Mouse (Mus musculus): ENCODE results near the gene Pigyl. TPM values are rescaled to one million over a fixed set of nuclear protein-coding genes. Genes with fewer than 3 reads are reported as not detected.

Pigyl gene
- total and polyA plus RNA-seq, 2 experiments from 2014 or later: 7.4 to 61.7 TPM

GRCm38 (mm10) chr9:22117754-22118456 lies 38.7 kb upstream of the Pigyl start:
- WGBS: 41% methylated on average over 10 of the region's 10 CpGs
- DNase-seq (ENCODE audit: low spot score): peak; percentile 37
- Histone ChIP-seq H3K27ac (ENCODE audit: low read depth) (no peak overlapping the region), H3K4me2 (ENCODE audit: low read depth, low read length) (peak overlapping the region; percentile 89; the same call in 1 of the 2 replicates), H3K27me3 (ENCODE audit: control insufficient read depth, insufficient read depth, low read length) (no peaks in the 10 kb centered on the region), H3K9me3 (replicated peaks; ENCODE audit: control insufficient read depth, low read length) (no peaks in the 10 kb centered on the region), H3K9ac (replicated peaks; ENCODE audit: low read depth, low read length) (no peak overlapping the region), H3K36me3 (replicated peaks; ENCODE audit: control insufficient read depth, insufficient read depth, low read length) (peaks cover 9% of the 10 kb centered on the region), H3K4me3 (ENCODE audit: low read depth, low read length) (peak overlapping the region; percentile 87; the same call in 1 of the 2 replicates), H3K4me1 (ENCODE audit: control insufficient read depth, insufficient read depth) (no peaks in the 10 kb centered on the region)
- ATAC-seq (ENCODE audit: insufficient read depth, low read depth): no peak
- TF ChIP-seq CTCF (IDR thresholded peaks at IDR 0.05; ENCODE audit: low read depth) (peak; percentile 64), EP300 (IDR thresholded peaks at IDR 0.05; ENCODE audit: low read depth) (no peak)

GRCm38 (mm10) chr9:22119543-22119942 lies 37.1 kb upstream of the Pigyl start:
- Histone ChIP-seq H3K4me2 (ENCODE audit: low read depth, low read length) (no peak overlapping the region), H3K36me3 (replicated peaks; ENCODE audit: control insufficient read depth, insufficient read depth, low read length) (no peaks in the 10 kb centered on the region), H3K4me3 (ENCODE audit: low read depth, low read length) (no peak overlapping the region), H3K9me3 (replicated peaks; ENCODE audit: control insufficient read depth, low read length) (no peaks in the 10 kb centered on the region), H3K27ac (ENCODE audit: low read depth) (no peak overlapping the region), H3K4me1 (ENCODE audit: control insufficient read depth, insufficient read depth) (no peaks in the 10 kb centered on the region), H3K9ac (replicated peaks; ENCODE audit: low read depth, low read length) (no peak overlapping the region), H3K27me3 (ENCODE audit: control insufficient read depth, insufficient read depth, low read length) (no peaks in the 10 kb centered on the region)
- ATAC-seq (ENCODE audit: insufficient read depth, low read depth) (no peak), DNase-seq (ENCODE audit: low spot score) (no peak)
- 79% methylated on average over 4 of the region's 4 CpGs for WGBS
- no peak for TF ChIP-seq CTCF (IDR thresholded peaks at IDR 0.05; ENCODE audit: low read depth)
- TF ChIP-seq EP300 (IDR thresholded peaks at IDR 0.05; ENCODE audit: low read depth): no peak

GRCm38 (mm10) chr9:22121545-22121944 lies 35.1 kb upstream of the Pigyl start:
- TF ChIP-seq EP300 (IDR thresholded peaks at IDR 0.05; ENCODE audit: low read depth) (no peak), CTCF (IDR thresholded peaks at IDR 0.05; ENCODE audit: low read depth) (no peak)
- no peak overlapping the region for H3K27ac ChIP-seq (ENCODE audit: low read depth)
- no peaks in the 10 kb centered on the region for H3K9me3 ChIP-seq (replicated peaks; ENCODE audit: control insufficient read depth, low read length)
- H3K9ac ChIP-seq (replicated peaks; ENCODE audit: low read depth, low read length): no peak overlapping the region
- H3K4me2 ChIP-seq (ENCODE audit: low read depth, low read length): no peak overlapping the region
- ATAC-seq (ENCODE audit: insufficient read depth, low read depth) (no peak), DNase-seq (ENCODE audit: low spot score) (no peak)
- H3K4me1 ChIP-seq (ENCODE audit: control insufficient read depth, insufficient read depth): no peaks in the 10 kb centered on the region
- H3K27me3 ChIP-seq (ENCODE audit: control insufficient read depth, insufficient read depth, low read length): no peaks in the 10 kb centered on the region
- H3K4me3 ChIP-seq (ENCODE audit: low read depth, low read length): no peak overlapping the region
- H3K36me3 ChIP-seq (replicated peaks; ENCODE audit: control insufficient read depth, insufficient read depth, low read length): no peaks in the 10 kb centered on the region

- no peaks in the 10 kb centered on the region for H3K27me3 ChIP-seq (ENCODE audit: control insufficient read depth, insufficient read depth, low read length)
- no peak overlapping the region for H3K9ac ChIP-seq (replicated peaks; ENCODE audit: low read depth, low read length)
- no peak for ATAC-seq (ENCODE audit: insufficient read depth, low read depth)
- no peak for TF ChIP-seq CTCF (IDR thresholded peaks at IDR 0.05; ENCODE audit: low read depth)
- no peak for TF ChIP-seq EP300 (IDR thresholded peaks at IDR 0.05; ENCODE audit: low read depth)
- no peak for DNase-seq (ENCODE audit: low spot score)
- 70% methylated on average over 3 of the region's 3 CpGs for WGBS
- no peaks in the 10 kb centered on the region for H3K9me3 ChIP-seq (replicated peaks; ENCODE audit: control insufficient read depth, low read length)
- H3K4me3 ChIP-seq (ENCODE audit: low read depth, low read length): no peak overlapping the region
- no peaks in the 10 kb centered on the region for H3K36me3 ChIP-seq (replicated peaks; ENCODE audit: control insufficient read depth, insufficient read depth, low read length)
- no peak overlapping the region for H3K27ac ChIP-seq (ENCODE audit: low read depth)
- no peaks in the 10 kb centered on the region for H3K4me1 ChIP-seq (ENCODE audit: control insufficient read depth, insufficient read depth)
- no peak overlapping the region for H3K4me2 ChIP-seq (ENCODE audit: low read depth, low read length)
Measured at GRCm38 (mm10) chr9:22122005-22122404, 34.6 kb upstream of the Pigyl start.

- no peaks in the 10 kb centered on the region for H3K4me1 ChIP-seq (ENCODE audit: control insufficient read depth, insufficient read depth)
- H3K9ac ChIP-seq (replicated peaks; ENCODE audit: low read depth, low read length): no peak overlapping the region
- no peaks in the 10 kb centered on the region for H3K9me3 ChIP-seq (replicated peaks; ENCODE audit: control insufficient read depth, low read length)
- no peak overlapping the region for H3K4me3 ChIP-seq (ENCODE audit: low read depth, low read length)
- ATAC-seq (ENCODE audit: insufficient read depth, low read depth) (no peak), DNase-seq (ENCODE audit: low spot score) (no peak)
- H3K27me3 ChIP-seq (ENCODE audit: control insufficient read depth, insufficient read depth, low read length): no peaks in the 10 kb centered on the region
- H3K36me3 ChIP-seq (replicated peaks; ENCODE audit: control insufficient read depth, insufficient read depth, low read length): no peaks in the 10 kb centered on the region
- no peak overlapping the region for H3K27ac ChIP-seq (ENCODE audit: low read depth)
- TF ChIP-seq EP300 (IDR thresholded peaks at IDR 0.05; ENCODE audit: low read depth) (no peak), CTCF (IDR thresholded peaks at IDR 0.05; ENCODE audit: low read depth) (no peak)
- 77% methylated on average over 7 of the region's 7 CpGs for WGBS
- no peak overlapping the region for H3K4me2 ChIP-seq (ENCODE audit: low read depth, low read length)
Measured at GRCm38 (mm10) chr9:22123069-22123609, 33.5 kb upstream of the Pigyl start.

Measured in heart, postnatal 0 days (tissue).